Mouse (Mus musculus) small intestine, adult 2 months (tissue): ENCODE data around the gene Lmbr1l. TPM values are rescaled to one million over a fixed set of nuclear protein-coding genes. Genes with fewer than 3 reads are reported as not detected.
"Not testable (repeated sequence)": the region's sequence is repeated elsewhere in the genome, so short reads cannot be mapped to it uniquely, and the experiment has no call there.

Experiments
- H3K27ac ChIP-seq: fragments of 200-500 bp; 2 replicates; pipeline ENCODE4 v1.5.1; 2012; ENCODE audit warnings: low read depth, low read length, control low read depth, inconsistent platforms; ENCODE audit not compliant: insufficient read depth
- H3K27me3 ChIP-seq: fragments of 200-500 bp; 2 replicates; pipeline ENCODE4 v1.6.1; 2012; ENCODE audit warnings: mild to moderate bottlenecking, moderate library complexity, low read length, inconsistent platforms; ENCODE audit not compliant: control insufficient read depth, insufficient read depth
- H3K36me3 ChIP-seq: fragments of 200-500 bp; 2 replicates; pipeline ENCODE4 v1.6.1; 2012; ENCODE audit warnings: mild to moderate bottlenecking, low read length, control low read depth, inconsistent platforms; ENCODE audit not compliant: control insufficient read depth, insufficient read depth
- H3K4me1 ChIP-seq: fragments of 200-500 bp; 2 replicates; pipeline ENCODE4 v1.6.1; 2012; ENCODE audit warnings: low read length, inconsistent platforms, mixed read lengths; ENCODE audit not compliant: control insufficient read depth, insufficient read depth, insufficient read length
- H3K4me3 ChIP-seq: fragments of 200-500 bp; 2 replicates; pipeline ENCODE4 v1.5.1; 2012; ENCODE audit warnings: low read depth, mild to moderate bottlenecking, control low read depth, inconsistent platforms, low read length, moderate library complexity
- CTCF ChIP-seq: fragments of 200-500 bp; IDR thresholded peaks from 2 replicates; pipeline ENCODE4 v1.5.1; 2012; ENCODE audit warnings: low read depth, mild to moderate bottlenecking, control low read depth, inconsistent platforms, low read length, moderate library complexity, mixed read lengths; ENCODE audit not compliant: insufficient replicate concordance, insufficient read length; ENCODE audit errors: extremely low read depth
- POLR2A ChIP-seq: fragments of 200-500 bp; IDR thresholded peaks from 2 replicates; pipeline ENCODE4 v1.6.1; 2012; ENCODE audit warnings: low read depth, mild to moderate bottlenecking, control low read depth, inconsistent platforms, low read length, moderate library complexity
- WGBS: fragments of 180-500 bp; shearing (Covaris S2); methylation state at CpG from one replicate; pipeline ENCODE4 v1.1.7; 2018; 5-methylcytosine and 5-hydroxymethylcytosine counted together
- polyA plus RNA-seq: library from polyadenylated mRNA; depleted of rRNA; stranded (reverse); fragments of >200 nt; gene quantifications from 2 replicates; pipeline ENCODE4 v1.2.3, GENCODE M21; 2012

Gene Lmbr1l
- polyA plus RNA-seq, 1 experiment, result 395 TPM

- Histone ChIP-seq H3K4me1 (peaks cover 2% of the 10 kb centered on the region; the same call in 1 of the 2 replicates), H3K36me3 (peaks cover 5% of the 10 kb centered on the region; the same call in 1 of the 2 replicates), H3K27ac (peak within 1 kb of the TSS; percentile 83), H3K4me3 (peak within 1 kb of the TSS; percentile 72), H3K27me3 (no peaks in the 10 kb centered on the region)
- WGBS, result 1% methylated on average over 53 of the region's 58 CpGs
- TF ChIP-seq POLR2A (peak; percentile 83), CTCF (no peak)
Measured at GRCm38 (mm10) chr15:98934217-98934839, 16.3 kb upstream of the Lmbr1l start, which contains the start of gene Tuba1b. Tuba1b (minus strand) TSS chr15:98934565.

GRCm38 (mm10) chr15:98933833-98934216 is 15.8 kb upstream of the Lmbr1l start:
- Histone ChIP-seq H3K4me1 (peaks cover 2% of the 10 kb centered on the region; the same call in 1 of the 2 replicates), H3K36me3 (peaks cover 5% of the 10 kb centered on the region; the same call in 1 of the 2 replicates), H3K27ac (peak overlapping the region; percentile 83), H3K27me3 (no peaks in the 10 kb centered on the region), H3K4me3 (peak overlapping the region; percentile 72)
- no peak for TF ChIP-seq CTCF
- no peak for TF ChIP-seq POLR2A
- under 1% methylated on average over 34 of the region's 35 CpGs for WGBS

GRCm38 (mm10) chr15:98933004-98933671 is 15.1 kb upstream of the Lmbr1l start:
- H3K4me1 ChIP-seq, H3K36me3 ChIP-seq, H3K27me3 ChIP-seq: not testable (repeated sequence)
- Histone ChIP-seq H3K4me3 (peak overlapping the region; percentile 57), H3K27ac (peak overlapping the region; percentile 24; the same call in 1 of the 2 replicates)
- 2% methylated on average over 8 of the region's 9 CpGs for WGBS

- Histone ChIP-seq H3K4me1 (peaks cover 2% of the 10 kb centered on the region; the same call in 1 of the 2 replicates), H3K36me3 (peaks cover 5% of the 10 kb centered on the region; the same call in 1 of the 2 replicates), H3K4me3 (no peak overlapping the region), H3K27ac (no peak overlapping the region), H3K27me3 (no peaks in the 10 kb centered on the region)
- 83% methylated on average over 3 of the region's 3 CpGs for WGBS
- TF ChIP-seq POLR2A (no peak), CTCF (no peak)
Measured at GRCm38 (mm10) chr15:98930998-98931397, 13.0 kb upstream of the Lmbr1l start.

- H3K4me3 ChIP-seq, result no peak overlapping the region
- WGBS, result 36% methylated on average over 8 of the region's 8 CpGs
- no peaks in the 10 kb centered on the region for H3K27me3 ChIP-seq
- no peak for TF ChIP-seq POLR2A
- no peak for TF ChIP-seq CTCF
- no peak overlapping the region for H3K27ac ChIP-seq
- peaks cover 5% of the 10 kb centered on the region; the same call in 1 of the 2 replicates for H3K36me3 ChIP-seq
- H3K4me1 ChIP-seq, result peaks cover 2% of the 10 kb centered on the region; the same call in 1 of the 2 replicates
Measured at GRCm38 (mm10) chr15:98930017-98930734, 12.1 kb upstream of the Lmbr1l start.

- Histone ChIP-seq H3K4me3 (no peak overlapping the region), H3K27me3 (no peaks in the 10 kb centered on the region), H3K27ac (peak overlapping the region; percentile 33; the same call in 1 of the 2 replicates), H3K4me1 (peaks cover 4% of the 10 kb centered on the region; the same call in 1 of the 2 replicates), H3K36me3 (peaks cover 5% of the 10 kb centered on the region; the same call in 1 of the 2 replicates)
- WGBS, result 13% methylated on average over 13 of the region's 13 CpGs
- TF ChIP-seq CTCF, result peak; percentile 76; the same call in 1 of the 2 replicates
- TF ChIP-seq POLR2A, result no peak
Measured at GRCm38 (mm10) chr15:98928598-98929240, 10.7 kb upstream of the Lmbr1l start.

GRCm38 (mm10) chr15:98927566-98927965 is 9.5 kb upstream of the Lmbr1l start:
- TF ChIP-seq POLR2A (no peak), CTCF (no peak)
- H3K4me1 ChIP-seq, result peaks cover 5% of the 10 kb centered on the region; the same call in 1 of the 2 replicates
- no peak overlapping the region for H3K4me3 ChIP-seq
- peaks cover 5% of the 10 kb centered on the region; the same call in 1 of the 2 replicates for H3K36me3 ChIP-seq
- no peaks in the 10 kb centered on the region for H3K27me3 ChIP-seq
- WGBS, result 39% methylated on average over 5 of the region's 5 CpGs
- H3K27ac ChIP-seq, result peak overlapping the region; percentile 59
